Mouse (Mus musculus): ENCODE measurements around the gene Adamts4. TPM values are rescaled to one million over a fixed set of nuclear protein-coding genes. Genes with fewer than 3 reads are reported as not detected.

Adamts4 gene
- polyA plus RNA-seq, 1 experiment from 2014 or later: 7.5 TPM

- DNase-seq: no peak
- Histone ChIP-seq H3K4me1 (ENCODE audit: insufficient read depth) (peaks cover 6% of the 10 kb centered on the region; the same call in 1 of the 2 replicates), H3K36me3 (ENCODE audit: insufficient read depth) (peaks cover 18% of the 10 kb centered on the region), H3K9ac (no peak overlapping the region), H3K27me3 (ENCODE audit: insufficient read depth, low read length) (no peaks in the 10 kb centered on the region), H3K9me3 (ENCODE audit: low read depth, low read length) (no peaks in the 10 kb centered on the region), H3K4me2 (no peak overlapping the region), H3K4me3 (ENCODE audit: low read depth, low read length) (no peak overlapping the region), H3K27ac (ENCODE audit: low read depth) (no peak overlapping the region)
- no peak for ATAC-seq (ENCODE audit: insufficient read depth)
- TF ChIP-seq CTCF (IDR thresholded peaks at IDR 0.05; ENCODE audit: low read depth): no peak
- WGBS: 58% methylated on average over 2 of the region's 2 CpGs
Observed at GRCm38 (mm10) chr1:171223796-171224195, 26.4 kb upstream of the Adamts4 start.

GRCm38 (mm10) chr1:171224857-171225256 lies 25.4 kb upstream of the Adamts4 start, which contains the start of gene Apoa2:
Gene Apoa2, plus strand, starts transcription at chr1:171225054.
- H3K27ac ChIP-seq (ENCODE audit: low read depth): no peak within 1 kb of the TSS
- DNase-seq (no peak), ATAC-seq (ENCODE audit: insufficient read depth) (no peak)
- no peak for TF ChIP-seq CTCF (IDR thresholded peaks at IDR 0.05; ENCODE audit: low read depth)
- 61% methylated on average over 5 of the region's 5 CpGs for WGBS
- H3K36me3 ChIP-seq (ENCODE audit: insufficient read depth): peaks cover 8% of the 10 kb centered on the region; the same call in 1 of the 2 replicates
- H3K9ac ChIP-seq: no peak within 1 kb of the TSS
- H3K4me1 ChIP-seq (ENCODE audit: insufficient read depth): peaks cover 6% of the 10 kb centered on the region; the same call in 1 of the 2 replicates
- H3K4me2 ChIP-seq: no peak within 1 kb of the TSS
- H3K4me3 ChIP-seq (ENCODE audit: low read depth, low read length): no peak within 1 kb of the TSS
- H3K27me3 ChIP-seq (ENCODE audit: insufficient read depth, low read length): no peaks in the 10 kb centered on the region
- H3K9me3 ChIP-seq (ENCODE audit: low read depth, low read length): no peaks in the 10 kb centered on the region

GRCm38 (mm10) chr1:171226780-171227179 lies 23.4 kb upstream of the Adamts4 start:
- Histone ChIP-seq H3K36me3 (ENCODE audit: insufficient read depth) (no peaks in the 10 kb centered on the region), H3K4me1 (ENCODE audit: insufficient read depth) (no peaks in the 10 kb centered on the region), H3K9ac (no peak overlapping the region), H3K4me3 (ENCODE audit: low read depth, low read length) (no peak overlapping the region), H3K4me2 (no peak overlapping the region), H3K27ac (ENCODE audit: low read depth) (no peak overlapping the region), H3K27me3 (ENCODE audit: insufficient read depth, low read length) (no peaks in the 10 kb centered on the region), H3K9me3 (ENCODE audit: low read depth, low read length) (no peaks in the 10 kb centered on the region)
- no peak for TF ChIP-seq CTCF (IDR thresholded peaks at IDR 0.05; ENCODE audit: low read depth)
- 60% methylated on average over 4 of the region's 4 CpGs for WGBS
- no peak for DNase-seq
- no peak for ATAC-seq (ENCODE audit: insufficient read depth)

GRCm38 (mm10) chr1:171227879-171228278 lies 22.3 kb upstream of the Adamts4 start:
- WGBS: 87% methylated on average over 1 of the region's 1 CpGs
- Histone ChIP-seq H3K9ac (no peak overlapping the region), H3K36me3 (ENCODE audit: insufficient read depth) (no peaks in the 10 kb centered on the region), H3K27me3 (ENCODE audit: insufficient read depth, low read length) (no peaks in the 10 kb centered on the region), H3K27ac (ENCODE audit: low read depth) (no peak overlapping the region), H3K9me3 (ENCODE audit: low read depth, low read length) (no peaks in the 10 kb centered on the region), H3K4me3 (ENCODE audit: low read depth, low read length) (no peak overlapping the region), H3K4me1 (ENCODE audit: insufficient read depth) (no peaks in the 10 kb centered on the region), H3K4me2 (no peak overlapping the region)
- ATAC-seq (ENCODE audit: insufficient read depth): no peak
- no peak for TF ChIP-seq CTCF (IDR thresholded peaks at IDR 0.05; ENCODE audit: low read depth)
- DNase-seq: no peak

- DNase-seq (no peak), ATAC-seq (ENCODE audit: insufficient read depth) (no peak)
- TF ChIP-seq CTCF (IDR thresholded peaks at IDR 0.05; ENCODE audit: low read depth): no peak
- no peak overlapping the region for H3K4me2 ChIP-seq
- no peaks in the 10 kb centered on the region for H3K4me1 ChIP-seq (ENCODE audit: insufficient read depth)
- no peaks in the 10 kb centered on the region for H3K27me3 ChIP-seq (ENCODE audit: insufficient read depth, low read length)
- no peak overlapping the region for H3K27ac ChIP-seq (ENCODE audit: low read depth)
- H3K9me3 ChIP-seq (ENCODE audit: low read depth, low read length): no peaks in the 10 kb centered on the region
- peaks cover 14% of the 10 kb centered on the region for H3K36me3 ChIP-seq (ENCODE audit: insufficient read depth)
- no peak overlapping the region for H3K4me3 ChIP-seq (ENCODE audit: low read depth, low read length)
- H3K9ac ChIP-seq: no peak overlapping the region
- 56% methylated on average over 6 of the region's 6 CpGs for WGBS
Observed at GRCm38 (mm10) chr1:171229750-171230149, 20.5 kb upstream of the Adamts4 start.

GRCm38 (mm10) chr1:171230215-171230614 lies 20.0 kb upstream of the Adamts4 start:
- H3K36me3 ChIP-seq (ENCODE audit: insufficient read depth): peaks cover 19% of the 10 kb centered on the region
- H3K9ac ChIP-seq: no peak overlapping the region
- H3K4me3 ChIP-seq (ENCODE audit: low read depth, low read length): no peak overlapping the region
- DNase-seq (no peak), ATAC-seq (ENCODE audit: insufficient read depth) (no peak)
- WGBS: 77% methylated on average over 3 of the region's 3 CpGs
- no peaks in the 10 kb centered on the region for H3K9me3 ChIP-seq (ENCODE audit: low read depth, low read length)
- H3K27ac ChIP-seq (ENCODE audit: low read depth): no peak overlapping the region
- H3K4me1 ChIP-seq (ENCODE audit: insufficient read depth): no peaks in the 10 kb centered on the region
- no peaks in the 10 kb centered on the region for H3K27me3 ChIP-seq (ENCODE audit: insufficient read depth, low read length)
- no peak overlapping the region for H3K4me2 ChIP-seq
- no peak for TF ChIP-seq CTCF (IDR thresholded peaks at IDR 0.05; ENCODE audit: low read depth)

- Histone ChIP-seq H3K9ac (no peak overlapping the region), H3K9me3 (ENCODE audit: low read depth, low read length) (no peaks in the 10 kb centered on the region), H3K27ac (ENCODE audit: low read depth) (no peak overlapping the region), H3K4me3 (ENCODE audit: low read depth, low read length) (no peak overlapping the region), H3K27me3 (ENCODE audit: insufficient read depth, low read length) (no peaks in the 10 kb centered on the region), H3K36me3 (ENCODE audit: insufficient read depth) (peaks cover 35% of the 10 kb centered on the region), H3K4me2 (no peak overlapping the region), H3K4me1 (ENCODE audit: insufficient read depth) (no peaks in the 10 kb centered on the region)
- ATAC-seq (ENCODE audit: insufficient read depth): no peak
- WGBS: 72% methylated on average over 4 of the region's 4 CpGs
- no peak for DNase-seq
- TF ChIP-seq CTCF (IDR thresholded peaks at IDR 0.05; ENCODE audit: low read depth): no peak
Observed at GRCm38 (mm10) chr1:171231844-171232243, 18.4 kb upstream of the Adamts4 start.

- DNase-seq (no peak), ATAC-seq (ENCODE audit: insufficient read depth) (no peak)
- 81% methylated on average over 5 of the region's 5 CpGs for WGBS
- Histone ChIP-seq H3K27ac (ENCODE audit: low read depth) (no peak overlapping the region), H3K9ac (no peak overlapping the region), H3K36me3 (ENCODE audit: insufficient read depth) (peaks cover 40% of the 10 kb centered on the region), H3K4me1 (ENCODE audit: insufficient read depth) (no peaks in the 10 kb centered on the region), H3K9me3 (ENCODE audit: low read depth, low read length) (no peaks in the 10 kb centered on the region), H3K4me2 (no peak overlapping the region), H3K4me3 (ENCODE audit: low read depth, low read length) (no peak overlapping the region), H3K27me3 (ENCODE audit: insufficient read depth, low read length) (no peaks in the 10 kb centered on the region)
- TF ChIP-seq CTCF (IDR thresholded peaks at IDR 0.05; ENCODE audit: low read depth): no peak
Observed at GRCm38 (mm10) chr1:171232348-171232747, 17.9 kb upstream of the Adamts4 start.
